Mouse (Mus musculus): Measurements from ENCODE around the gene Tmem120b. TPM values are rescaled to one million over a fixed set of nuclear protein-coding genes. Genes with fewer than 3 reads are reported as not detected.

Tmem120b gene
- total and polyA plus RNA-seq, 2 experiments from 2014 or later = 8.7 to 11.1 TPM

- no peak for DNase-seq (ENCODE audit: low spot score)
Measured at GRCm38 (mm10) chr5:123068714-123069113, 499 bp downstream of the Tmem120b start.

GRCm38 (mm10) chr5:123075576-123076418, 7.6 kb downstream of the Tmem120b start:
- peak; percentile 96 for ATAC-seq (ENCODE audit: insufficient read depth, low read depth)

More at GRCm38 (mm10) chr5:123068714-123069113, 499 bp downstream of the Tmem120b start:
- TF ChIP-seq EP300 (IDR thresholded peaks at IDR 0.05; ENCODE audit: low read depth) (no peak), CTCF (IDR thresholded peaks at IDR 0.05; ENCODE audit: low read depth) (no peak)
- H3K27me3 ChIP-seq (ENCODE audit: control insufficient read depth, insufficient read depth, low read length) = no peaks in the 10 kb centered on the region
- no peaks in the 10 kb centered on the region for H3K9me3 ChIP-seq (replicated peaks; ENCODE audit: control insufficient read depth, low read length)
- H3K4me1 ChIP-seq (ENCODE audit: control insufficient read depth, insufficient read depth) = 0 out of 2 replicates have a peak, but pooled peaks cover 6% of the 10 kb centered on the region
- H3K9ac ChIP-seq (replicated peaks; ENCODE audit: low read depth, low read length) = no peak overlapping the region; the same call in 1 of the 2 replicates
- no peaks in the 10 kb centered on the region for H3K36me3 ChIP-seq (replicated peaks; ENCODE audit: control insufficient read depth, insufficient read depth, low read length)
- 80% methylated on average over 2 of the region's 2 CpGs for WGBS
- no peak for ATAC-seq (ENCODE audit: insufficient read depth, low read depth)
- no peak overlapping the region for H3K4me3 ChIP-seq (ENCODE audit: low read depth, low read length)
- H3K4me2 ChIP-seq (ENCODE audit: low read depth, low read length) = no peak overlapping the region
- no peak overlapping the region; the same call in 1 of the 2 replicates for H3K27ac ChIP-seq (ENCODE audit: low read depth)

GRCm38 (mm10) chr5:123076419-123077281, 8.4 kb downstream of the Tmem120b start:
- H3K9ac ChIP-seq (replicated peaks; ENCODE audit: low read depth, low read length) = peak overlapping the region; percentile 54
- 1% methylated on average over 31 of the region's 35 CpGs for WGBS
- peak; percentile 32 for DNase-seq (ENCODE audit: low spot score)

More at GRCm38 (mm10) chr5:123075576-123076418, 7.6 kb downstream of the Tmem120b start:
- 5% methylated on average over 44 of the region's 45 CpGs for WGBS
- Histone ChIP-seq H3K9me3 (replicated peaks; ENCODE audit: control insufficient read depth, low read length) (peaks cover 5% of the 10 kb centered on the region; the same call in 1 of the 2 replicates), H3K36me3 (replicated peaks; ENCODE audit: control insufficient read depth, insufficient read depth, low read length) (no peaks in the 10 kb centered on the region), H3K4me1 (ENCODE audit: control insufficient read depth, insufficient read depth) (peaks cover 13% of the 10 kb centered on the region; the same call in 1 of the 2 replicates), H3K27me3 (ENCODE audit: control insufficient read depth, insufficient read depth, low read length) (no peaks in the 10 kb centered on the region), H3K4me2 (ENCODE audit: low read depth, low read length) (peak overlapping the region; percentile 82), H3K4me3 (ENCODE audit: low read depth, low read length) (peak overlapping the region; percentile 57), H3K27ac (ENCODE audit: low read depth) (peak overlapping the region; percentile 76), H3K9ac (replicated peaks; ENCODE audit: low read depth, low read length) (peak overlapping the region; percentile 54)
- TF ChIP-seq CTCF (IDR thresholded peaks at IDR 0.05; ENCODE audit: low read depth) = no peak
- no peak for TF ChIP-seq EP300 (IDR thresholded peaks at IDR 0.05; ENCODE audit: low read depth)
- DNase-seq (ENCODE audit: low spot score) = peak; percentile 82

GRCm38 (mm10) chr5:123079568-123079967, 11.4 kb downstream of the Tmem120b start:
- no peak for DNase-seq (ENCODE audit: low spot score)
- H3K36me3 ChIP-seq (replicated peaks; ENCODE audit: control insufficient read depth, insufficient read depth, low read length) = no peaks in the 10 kb centered on the region
- WGBS = 78% methylated on average over 1 of the region's 1 CpGs
- H3K4me2 ChIP-seq (ENCODE audit: low read depth, low read length) = no peak overlapping the region
- H3K4me1 ChIP-seq (ENCODE audit: control insufficient read depth, insufficient read depth) = peaks cover 13% of the 10 kb centered on the region; the same call in 1 of the 2 replicates
- H3K27me3 ChIP-seq (ENCODE audit: control insufficient read depth, insufficient read depth, low read length) = no peaks in the 10 kb centered on the region
- H3K4me3 ChIP-seq (ENCODE audit: low read depth, low read length) = no peak overlapping the region
- TF ChIP-seq EP300 (IDR thresholded peaks at IDR 0.05; ENCODE audit: low read depth) (no peak), CTCF (IDR thresholded peaks at IDR 0.05; ENCODE audit: low read depth) (no peak)
- H3K27ac ChIP-seq (ENCODE audit: low read depth) = peak overlapping the region; percentile 73
- H3K9ac ChIP-seq (replicated peaks; ENCODE audit: low read depth, low read length) = no peak overlapping the region
- peaks cover 5% of the 10 kb centered on the region; the same call in 1 of the 2 replicates for H3K9me3 ChIP-seq (replicated peaks; ENCODE audit: control insufficient read depth, low read length)
- no peak for ATAC-seq (ENCODE audit: insufficient read depth, low read depth)

More at GRCm38 (mm10) chr5:123076419-123077281, 8.4 kb downstream of the Tmem120b start:
- no peaks in the 10 kb centered on the region for H3K36me3 ChIP-seq (replicated peaks; ENCODE audit: control insufficient read depth, insufficient read depth, low read length)
- H3K4me2 ChIP-seq (ENCODE audit: low read depth, low read length) = peak overlapping the region; percentile 82
- H3K9me3 ChIP-seq (replicated peaks; ENCODE audit: control insufficient read depth, low read length) = peaks cover 5% of the 10 kb centered on the region; the same call in 1 of the 2 replicates
- no peak for TF ChIP-seq EP300 (IDR thresholded peaks at IDR 0.05; ENCODE audit: low read depth)
- TF ChIP-seq CTCF (IDR thresholded peaks at IDR 0.05; ENCODE audit: low read depth) = no peak
- H3K4me3 ChIP-seq (ENCODE audit: low read depth, low read length) = peak overlapping the region; percentile 57
- no peaks in the 10 kb centered on the region for H3K27me3 ChIP-seq (ENCODE audit: control insufficient read depth, insufficient read depth, low read length)
- peak; percentile 66 for ATAC-seq (ENCODE audit: insufficient read depth, low read depth)
- H3K4me1 ChIP-seq (ENCODE audit: control insufficient read depth, insufficient read depth) = peaks cover 13% of the 10 kb centered on the region; the same call in 1 of the 2 replicates
- peak overlapping the region; percentile 76 for H3K27ac ChIP-seq (ENCODE audit: low read depth)

GRCm38 (mm10) chr5:123080041-123080440, 11.8 kb downstream of the Tmem120b start:
- H3K4me1 ChIP-seq (ENCODE audit: control insufficient read depth, insufficient read depth) = peaks cover 13% of the 10 kb centered on the region; the same call in 1 of the 2 replicates
- WGBS = 61% methylated on average over 8 of the region's 8 CpGs
- no peak overlapping the region for H3K9ac ChIP-seq (replicated peaks; ENCODE audit: low read depth, low read length)
- H3K9me3 ChIP-seq (replicated peaks; ENCODE audit: control insufficient read depth, low read length) = peaks cover 5% of the 10 kb centered on the region; the same call in 1 of the 2 replicates
- ATAC-seq (ENCODE audit: insufficient read depth, low read depth) (no peak; the same call in 1 of the 2 replicates), DNase-seq (ENCODE audit: low spot score) (peak; percentile 28)
- no peaks in the 10 kb centered on the region for H3K36me3 ChIP-seq (replicated peaks; ENCODE audit: control insufficient read depth, insufficient read depth, low read length)
- H3K4me2 ChIP-seq (ENCODE audit: low read depth, low read length) = no peak overlapping the region
- H3K4me3 ChIP-seq (ENCODE audit: low read depth, low read length) = no peak overlapping the region
- no peak for TF ChIP-seq CTCF (IDR thresholded peaks at IDR 0.05; ENCODE audit: low read depth)
- TF ChIP-seq EP300 (IDR thresholded peaks at IDR 0.05; ENCODE audit: low read depth) = no peak
- H3K27ac ChIP-seq (ENCODE audit: low read depth) = peak overlapping the region; percentile 73
- no peaks in the 10 kb centered on the region for H3K27me3 ChIP-seq (ENCODE audit: control insufficient read depth, insufficient read depth, low read length)
